Mouse (Mus musculus): ENCODE results near the gene Mymk.

GRCm38 (mm10) chr2:27074804-27075203 is 2.8 kb upstream of the Mymk start:
- TF ChIP-seq CTCF (IDR thresholded peaks at IDR 0.05; ENCODE audit: low read depth, low read length): no peak
- TF ChIP-seq POLR2A (IDR thresholded peaks at IDR 0.05; ENCODE audit: borderline replicate concordance, low read depth, low read length): no peak

Data from bone marrow macrophage, adult 2 months (primary cell).